15 mouse cellular contexts compared by ENCODE assay signal in the genomic region with DNA sequence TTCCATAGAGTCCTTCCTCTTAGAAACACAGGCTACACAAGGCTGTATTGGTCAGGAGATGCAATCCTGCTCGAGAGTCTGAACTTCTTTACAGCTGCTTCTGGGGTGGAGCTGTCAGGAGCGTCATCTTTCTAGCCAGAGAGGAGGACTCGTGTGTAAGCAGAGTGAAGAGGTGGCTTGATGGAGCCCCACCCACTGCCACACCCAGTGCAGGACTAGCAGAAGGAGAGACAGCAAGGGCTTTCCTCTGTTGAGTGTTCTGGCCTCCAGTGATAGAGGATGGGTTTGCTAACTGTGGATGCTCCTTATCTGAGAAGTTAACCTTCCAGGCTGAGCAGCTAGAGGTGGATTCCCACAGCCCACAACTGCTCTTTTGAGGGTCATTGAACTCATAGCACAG.
DNase-seq lines count a peak whose midpoint lies in the region; ATAC-seq lines count a peak whose summit lies in the region.
"Had no signal": no experiment of that assay in that cellular context is flagged by ENCODE, and none has a peak within 500 bp of the region (broad histone marks: within the 10 kb centered on the region; RNA-seq: fewer than 3 reads in every experiment).

No protein-coding gene starts in this region.

- intact Hi-C loops in left cerebral cortex, postnatal 4 days (cut with DNase I) = no loop called here

- no peaks in the 10 kb centered on the region for H3K36me3 ChIP-seq in kidney, embryonic 15.5 days
- H3K36me3 ChIP-seq in forebrain, embryonic 10.5 days (replicated peaks) = no peaks in the 10 kb centered on the region
- H3K36me3 ChIP-seq in midbrain, embryonic 13.5 days = no peaks in the 10 kb centered on the region
- H3K36me3 ChIP-seq: hindbrain, embryonic 13.5 days; midbrain, embryonic 10.5 days; neural tube, embryonic 13.5 days had no signal

- H3K9me3 ChIP-seq in kidney, embryonic 15.5 days (replicated peaks) = no peaks in the 10 kb centered on the region
- no peaks in the 10 kb centered on the region for H3K9me3 ChIP-seq in forebrain, embryonic 10.5 days
- no peaks in the 10 kb centered on the region for H3K9me3 ChIP-seq in midbrain, embryonic 13.5 days
- H3K9me3 ChIP-seq: hindbrain, embryonic 13.5 days; midbrain, embryonic 10.5 days; neural tube, embryonic 13.5 days had no signal

- WGBS in kidney, embryonic 15.5 days = 48% methylated on average over 3 of the region's 3 CpGs
- 85% methylated on average over 3 of the region's 3 CpGs for WGBS in forebrain, embryonic 10.5 days
- WGBS in midbrain, embryonic 13.5 days = 76% methylated on average over 3 of the region's 3 CpGs

- DNase-seq in kidney, adult 8-10 months = no peak
- DNase-seq in c-Kit-negative CD71-positive TER-119-positive erythroid progenitor cells, embryonic 14.5 days (ENCODE audit: low read depth, low spot score) = peak; percentile 83
- peak; percentile 94 for DNase-seq in liver
- peak; percentile 69 to 86 for DNase-seq in spleen, postnatal 36 days (ENCODE audit: low spot score in 2 of 2)
- DNase-seq in forebrain, embryonic 10.5 days (ENCODE audit: extremely low spot score, low spot score) = no peak
- DNase-seq in left cerebral cortex, postnatal 4 days = no peak
- DNase-seq: embryo, embryonic 11 days; forebrain, postnatal 0 days; heart, adult 11 months; kidney, postnatal 36 days had no signal

- H3K9ac ChIP-seq in kidney, embryonic 15.5 days = no peak overlapping the region
- H3K9ac ChIP-seq in midbrain, embryonic 13.5 days (replicated peaks) = no peak overlapping the region
- H3K9ac ChIP-seq: forebrain, postnatal 0 days; hindbrain, embryonic 13.5 days; neural tube, embryonic 13.5 days had no signal

- H3K27me3 ChIP-seq in kidney, embryonic 15.5 days = no peaks in the 10 kb centered on the region
- no peaks in the 10 kb centered on the region for H3K27me3 ChIP-seq in forebrain, embryonic 10.5 days (ENCODE audit: poor library complexity, severe bottlenecking)
- H3K27me3 ChIP-seq in midbrain, embryonic 13.5 days = no peaks in the 10 kb centered on the region
- H3K27me3 ChIP-seq: neural tube, embryonic 13.5 days had no signal

- ATAC-seq in kidney, embryonic 15.5 days (replicated peaks; ENCODE audit: low FRiP score) = peak; percentile 89
- no peak for ATAC-seq in midbrain, embryonic 13.5 days
- ATAC-seq: forebrain, postnatal 0 days had no signal

- no peak overlapping the region for H3K4me2 ChIP-seq in kidney, embryonic 15.5 days
- H3K4me2 ChIP-seq in midbrain, embryonic 13.5 days (replicated peaks) = no peak overlapping the region
- H3K4me2 ChIP-seq: hindbrain, embryonic 13.5 days; neural tube, embryonic 13.5 days had no signal

- no peak overlapping the region for H3K4me3 ChIP-seq in kidney, embryonic 15.5 days (replicated peaks)
- no peak overlapping the region for H3K4me3 ChIP-seq in forebrain, embryonic 10.5 days
- no peak overlapping the region for H3K4me3 ChIP-seq in midbrain, embryonic 13.5 days (replicated peaks)
- H3K4me3 ChIP-seq: hindbrain, embryonic 13.5 days; midbrain, embryonic 10.5 days; neural tube, embryonic 13.5 days had no signal

- H3K27ac ChIP-seq in kidney, embryonic 15.5 days = 0 out of 2 replicates have a peak overlapping the region, but pooled peaks have one; percentile 32
- no peak overlapping the region for H3K27ac ChIP-seq in forebrain, embryonic 10.5 days
- H3K27ac ChIP-seq in midbrain, embryonic 13.5 days = no peak overlapping the region
- H3K27ac ChIP-seq: hindbrain, embryonic 13.5 days; midbrain, embryonic 10.5 days; neural tube, embryonic 13.5 days had no signal

- H3K4me1 ChIP-seq in kidney, embryonic 15.5 days = peaks cover 23% of the 10 kb centered on the region
- H3K4me1 ChIP-seq in forebrain, embryonic 10.5 days = peaks cover 20% of the 10 kb centered on the region
- no peaks in the 10 kb centered on the region for H3K4me1 ChIP-seq in midbrain, embryonic 13.5 days (replicated peaks)
- H3K4me1 ChIP-seq: hindbrain, embryonic 13.5 days; neural tube, embryonic 13.5 days had no signal

Comparison
In these comparisons a context has a peak if more than half of its experiments do, and no peak if none do; other contexts are left out.
1. DNase-seq: peak in c-Kit-negative CD71-positive TER-119-positive erythroid progenitor cells, embryonic 14.5 days (single experiment), liver (single experiment) and spleen, postnatal 36 days (2 of 2); none in kidney, adult 8-10 months (0 of 2), forebrain, embryonic 10.5 days (single experiment) and left cerebral cortex, postnatal 4 days (single experiment).